Mouse (Mus musculus): ENCODE results near the gene Usp30.

The Usp30 gene

GRCm38 (mm10) chr5:114065161-114065560, at the start of gene Usp30:
Usp30 (plus strand) TSS chr5:114065461.
- no peak for DNase-seq (ENCODE audit: low spot score in 2 of 2)

- DNase-seq (ENCODE audit: low spot score in 2 of 2), result no peak
Measured at GRCm38 (mm10) chr5:114024390-114024789, 40.9 kb upstream of the Usp30 start.

- no peak for DNase-seq (ENCODE audit: low spot score in 2 of 2)
Measured at GRCm38 (mm10) chr5:114024885-114025284, 40.4 kb upstream of the Usp30 start.

GRCm38 (mm10) chr5:114027217-114027944, 37.9 kb upstream of the Usp30 start:
- no peak for DNase-seq (ENCODE audit: low spot score in 2 of 2)

- no peak for DNase-seq (ENCODE audit: low spot score in 2 of 2)
Measured at GRCm38 (mm10) chr5:114028111-114028510, 37.1 kb upstream of the Usp30 start.

GRCm38 (mm10) chr5:114030652-114031051, 34.6 kb upstream of the Usp30 start:
- DNase-seq (ENCODE audit: low spot score in 2 of 2), result no peak

- DNase-seq (ENCODE audit: low spot score in 2 of 2), result no peak
Measured at GRCm38 (mm10) chr5:114032161-114032763, 33.0 kb upstream of the Usp30 start.

GRCm38 (mm10) chr5:114034393-114034792, 30.9 kb upstream of the Usp30 start:
- no peak for DNase-seq (ENCODE audit: low spot score in 2 of 2)

- no peak for DNase-seq (ENCODE audit: low spot score in 2 of 2)
Measured at GRCm38 (mm10) chr5:114035111-114035510, 30.1 kb upstream of the Usp30 start.

- no peak for DNase-seq (ENCODE audit: low spot score in 2 of 2)
Measured at GRCm38 (mm10) chr5:114040508-114040907, 24.8 kb upstream of the Usp30 start.

- no peak for DNase-seq (ENCODE audit: low spot score in 2 of 2)
Measured at GRCm38 (mm10) chr5:114040911-114041310, 24.4 kb upstream of the Usp30 start.

GRCm38 (mm10) chr5:114041327-114041930, 23.8 kb upstream of the Usp30 start:
- peak in 1 of 2 experiments; percentile 48 for DNase-seq (ENCODE audit: low spot score in 2 of 2)

- no peak for DNase-seq (ENCODE audit: low spot score in 2 of 2)
Measured at GRCm38 (mm10) chr5:114043800-114044199, 21.5 kb upstream of the Usp30 start.

GRCm38 (mm10) chr5:114045134-114045533, 20.1 kb upstream of the Usp30 start:
- no peak for DNase-seq (ENCODE audit: low spot score in 2 of 2)

GRCm38 (mm10) chr5:114046151-114046550, 19.1 kb upstream of the Usp30 start:
- DNase-seq (ENCODE audit: low spot score in 2 of 2), result no peak

GRCm38 (mm10) chr5:114046604-114047003, 18.7 kb upstream of the Usp30 start:
- DNase-seq (ENCODE audit: low spot score in 2 of 2), result no peak

- no peak for DNase-seq (ENCODE audit: low spot score in 2 of 2)
Measured at GRCm38 (mm10) chr5:114047182-114047581, 18.1 kb upstream of the Usp30 start.

GRCm38 (mm10) chr5:114048731-114049308, 16.4 kb upstream of the Usp30 start:
- DNase-seq (ENCODE audit: low spot score in 2 of 2), result no peak

- peak; percentile 35 to 71 for DNase-seq (ENCODE audit: low spot score in 2 of 2)
Measured at GRCm38 (mm10) chr5:114052246-114052761, 13.0 kb upstream of the Usp30 start.

- no peak for DNase-seq (ENCODE audit: low spot score in 2 of 2)
Measured at GRCm38 (mm10) chr5:114057129-114057731, 8.0 kb upstream of the Usp30 start.

GRCm38 (mm10) chr5:114061675-114062074, 3.6 kb upstream of the Usp30 start:
- DNase-seq (ENCODE audit: low spot score in 2 of 2), result no peak

GRCm38 (mm10) chr5:114063958-114064357, 1.3 kb upstream of the Usp30 start:
- DNase-seq (ENCODE audit: low spot score in 2 of 2), result no peak

All from spleen, postnatal 10 days (tissue).